Mouse (Mus musculus) heart, embryonic 15.5 days (tissue): ENCODE data around the gene Suclg2. TPM values are rescaled to one million over a fixed set of nuclear protein-coding genes. Genes with fewer than 3 reads are reported as not detected.

Source experiments
- ATAC-seq: fragments of 200-750 bp; cut with Nextera tagmentation; replicated peaks from 2 replicates; pipeline ENCODE4 v1.8.0; 2017; ENCODE audit warnings: low read depth, moderate TSS enrichment; ENCODE audit not compliant: insufficient number of reproducible peaks, insufficient read depth, low FRiP score
- H3K27ac ChIP-seq: fragments of 300-500 bp; sonication (generic); 2 replicates; pipeline ENCODE4 v1.5.1; 2015; ENCODE audit warnings: mild to moderate bottlenecking, inconsistent platforms
- H3K27me3 ChIP-seq: fragments of 300-500 bp; sonication (generic); 2 replicates; pipeline ENCODE4 v1.6.1; 2015; ENCODE audit warnings: inconsistent platforms
- H3K36me3 ChIP-seq: fragments of 300-500 bp; sonication (generic); 2 replicates; pipeline ENCODE4 v1.6.1; 2015; ENCODE audit warnings: mild to moderate bottlenecking, inconsistent platforms
- H3K4me1 ChIP-seq: fragments of 300-500 bp; sonication (generic); replicated peaks from 2 replicates; pipeline ENCODE4 v1.6.1; 2015; ENCODE audit warnings: inconsistent platforms
- H3K4me2 ChIP-seq: fragments of 300-500 bp; sonication (generic); 2 replicates; pipeline ENCODE4 v1.6.1; 2015; ENCODE audit warnings: inconsistent platforms, mild to moderate bottlenecking, moderate library complexity
- H3K4me3 ChIP-seq: fragments of 300-500 bp; sonication (generic); 2 replicates; pipeline ENCODE4 v1.5.1; 2015; ENCODE audit warnings: mild to moderate bottlenecking, inconsistent platforms
- H3K9ac ChIP-seq: fragments of 300-500 bp; sonication (generic); 2 replicates; pipeline ENCODE4 v1.6.1; 2015; ENCODE audit warnings: mild to moderate bottlenecking, inconsistent platforms
- H3K9me3 ChIP-seq: fragments of 300-500 bp; sonication (generic); replicated peaks from 2 replicates; pipeline ENCODE4 v1.6.1; 2016; ENCODE audit warnings: inconsistent platforms
- WGBS: fragments of 180-500 bp; shearing (Covaris S2); methylation state at CpG from one replicate; pipeline ENCODE4 v1.1.7; 2015; ENCODE audit warnings: mixed read lengths; 5-methylcytosine and 5-hydroxymethylcytosine counted together
- polyA plus RNA-seq: library from polyadenylated mRNA; unstranded; fragments of >200 nt; fragmentation: Nextera tagmentation; extraction: Ambion mirVana; gene quantifications from 2 replicates; pipeline ENCODE4 v1.2.1, GENCODE M21; 2015

The Suclg2 gene
- 88.2 and 103 TPM in 2 replicates for polyA plus RNA-seq

DNA sequence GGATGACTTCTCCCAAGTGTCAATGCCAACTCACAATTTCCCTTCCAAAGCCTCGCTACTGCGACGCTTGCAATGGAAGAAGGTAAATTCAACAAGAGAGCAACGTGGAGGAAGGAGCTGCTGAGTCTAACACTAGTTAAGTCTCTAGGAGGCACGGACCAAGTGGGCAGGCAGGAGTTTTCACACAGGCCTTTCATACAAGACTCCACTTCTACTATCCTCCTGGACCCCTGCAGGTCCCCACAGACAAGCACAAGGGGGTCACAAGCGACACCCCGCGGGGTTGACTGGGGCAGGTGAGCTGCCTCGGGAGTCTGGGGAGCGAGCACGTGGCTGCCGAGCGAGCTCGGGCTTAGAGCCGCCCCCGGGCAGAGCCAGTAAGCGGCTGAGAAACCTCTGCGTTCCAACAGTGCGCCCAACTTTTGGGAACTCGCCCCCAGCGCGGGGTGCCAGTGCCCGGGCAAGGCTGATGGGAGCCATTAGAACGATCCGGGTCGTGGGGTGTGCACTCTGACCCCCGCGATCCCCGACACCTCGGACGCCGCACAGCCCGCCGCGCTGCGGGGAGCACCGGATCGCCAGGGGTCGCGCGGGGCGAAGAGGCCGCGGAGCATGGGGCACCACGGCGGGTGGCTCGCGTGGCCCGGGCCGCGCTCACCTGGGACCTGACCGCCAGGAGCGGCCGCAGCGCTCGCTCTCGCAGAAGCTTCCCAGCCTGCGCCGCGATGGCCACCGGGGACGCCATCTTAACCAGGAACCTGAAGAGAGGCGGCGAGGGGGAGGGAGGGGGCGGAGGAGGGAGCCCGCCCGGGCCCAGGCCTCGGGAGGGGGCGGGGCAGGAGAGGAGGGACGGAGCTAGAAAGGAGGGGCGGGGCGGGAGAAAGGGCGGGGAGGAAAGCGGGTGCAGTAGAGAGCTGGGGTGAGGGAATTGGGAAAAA lies at the start of gene Suclg2:
Suclg2 (minus strand) TSS at position 770 of the 938 bp plus-strand sequence.
- peak within 1 kb of the TSS; percentile 73 for H3K4me3 ChIP-seq
- H3K9me3 ChIP-seq, result no peaks in the 10 kb centered on the region
- H3K9ac ChIP-seq, result peak within 1 kb of the TSS; percentile 81
- H3K4me1 ChIP-seq, result peaks cover 25% of the 10 kb centered on the region
- no peaks in the 10 kb centered on the region for H3K36me3 ChIP-seq
- ATAC-seq, result peak; percentile 93
- H3K4me2 ChIP-seq, result peak within 1 kb of the TSS; percentile 96
- under 1% methylated on average over 64 of the region's 74 CpGs for WGBS
- H3K27me3 ChIP-seq, result no peaks in the 10 kb centered on the region
- peak within 1 kb of the TSS; percentile 75 for H3K27ac ChIP-seq

DNA sequence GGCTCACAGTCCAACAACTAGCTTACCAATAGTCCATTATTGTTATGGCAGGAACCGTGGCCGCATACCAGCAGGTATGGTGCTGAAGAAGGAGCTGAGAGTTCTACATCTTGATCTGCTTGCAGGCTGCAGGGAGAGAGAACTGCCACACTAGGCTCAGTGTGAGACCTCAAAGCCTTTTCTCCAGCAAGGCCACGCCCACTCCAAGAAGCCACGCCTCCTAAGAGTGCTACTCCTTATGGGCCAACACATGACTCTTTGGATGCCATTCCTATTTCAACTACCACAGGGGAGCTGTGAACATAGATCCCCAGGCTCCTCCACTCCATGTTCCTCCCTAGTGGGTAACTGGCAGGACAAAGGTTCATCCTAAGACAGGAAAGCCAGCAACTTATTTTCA lies 48.0 kb upstream of the Suclg2 start:
- ATAC-seq, result no peak
- H3K4me2 ChIP-seq, result no peak overlapping the region
- H3K9ac ChIP-seq, result no peak overlapping the region
- no peak overlapping the region for H3K27ac ChIP-seq
- 59% methylated on average over 4 of the region's 4 CpGs for WGBS
- H3K27me3 ChIP-seq, result no peaks in the 10 kb centered on the region
- H3K9me3 ChIP-seq, result no peaks in the 10 kb centered on the region
- no peak overlapping the region for H3K4me3 ChIP-seq
- no peaks in the 10 kb centered on the region for H3K4me1 ChIP-seq
- no peaks in the 10 kb centered on the region for H3K36me3 ChIP-seq

DNA sequence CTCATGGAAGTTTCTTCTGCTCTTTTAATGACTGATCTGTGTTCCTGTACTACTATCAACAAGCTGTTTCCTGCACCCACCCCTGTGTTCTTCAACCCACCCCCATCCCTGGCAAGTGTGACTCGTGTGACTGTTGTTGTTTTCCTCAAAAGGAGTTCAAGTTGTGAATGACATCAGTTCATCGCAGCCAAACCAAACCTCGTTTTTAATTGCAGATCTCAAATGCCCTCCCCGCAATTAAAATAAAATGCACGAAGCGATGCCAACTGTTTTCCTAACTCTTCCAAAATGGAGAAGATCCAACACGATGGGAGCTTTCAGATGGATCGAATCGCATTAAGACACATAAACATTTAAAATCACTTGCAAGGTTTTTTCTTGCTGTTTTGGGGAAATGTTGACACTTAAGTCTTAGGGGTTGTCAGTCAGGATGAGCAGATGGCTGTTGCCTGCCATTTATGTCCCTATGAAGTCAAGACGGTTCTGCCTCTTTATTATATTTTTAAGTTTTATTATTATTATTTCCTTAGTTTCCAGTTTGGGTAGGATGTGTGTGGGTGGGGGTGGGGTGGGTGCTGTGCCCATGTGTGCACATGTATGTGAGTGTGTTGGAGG lies 41.1 kb upstream of the Suclg2 start:
- Histone ChIP-seq H3K4me3 (no peak overlapping the region), H3K4me2 (no peak overlapping the region), H3K4me1 (no peaks in the 10 kb centered on the region), H3K9ac (no peak overlapping the region), H3K27ac (no peak overlapping the region), H3K36me3 (no peaks in the 10 kb centered on the region), H3K27me3 (no peaks in the 10 kb centered on the region), H3K9me3 (no peaks in the 10 kb centered on the region)
- 81% methylated on average over 10 of the region's 10 CpGs for WGBS
- no peak for ATAC-seq

GRCm38 (mm10) chr6:95742378-95742777 lies 23.8 kb upstream of the Suclg2 start:
- H3K4me1 ChIP-seq, result no peaks in the 10 kb centered on the region
- no peak overlapping the region for H3K27ac ChIP-seq
- H3K4me3 ChIP-seq, result no peak overlapping the region
- no peak overlapping the region for H3K4me2 ChIP-seq
- no peaks in the 10 kb centered on the region for H3K27me3 ChIP-seq
- H3K36me3 ChIP-seq, result no peaks in the 10 kb centered on the region
- 74% methylated on average over 4 of the region's 4 CpGs for WGBS
- H3K9me3 ChIP-seq, result no peaks in the 10 kb centered on the region
- ATAC-seq, result no peak
- H3K9ac ChIP-seq, result no peak overlapping the region

DNA sequence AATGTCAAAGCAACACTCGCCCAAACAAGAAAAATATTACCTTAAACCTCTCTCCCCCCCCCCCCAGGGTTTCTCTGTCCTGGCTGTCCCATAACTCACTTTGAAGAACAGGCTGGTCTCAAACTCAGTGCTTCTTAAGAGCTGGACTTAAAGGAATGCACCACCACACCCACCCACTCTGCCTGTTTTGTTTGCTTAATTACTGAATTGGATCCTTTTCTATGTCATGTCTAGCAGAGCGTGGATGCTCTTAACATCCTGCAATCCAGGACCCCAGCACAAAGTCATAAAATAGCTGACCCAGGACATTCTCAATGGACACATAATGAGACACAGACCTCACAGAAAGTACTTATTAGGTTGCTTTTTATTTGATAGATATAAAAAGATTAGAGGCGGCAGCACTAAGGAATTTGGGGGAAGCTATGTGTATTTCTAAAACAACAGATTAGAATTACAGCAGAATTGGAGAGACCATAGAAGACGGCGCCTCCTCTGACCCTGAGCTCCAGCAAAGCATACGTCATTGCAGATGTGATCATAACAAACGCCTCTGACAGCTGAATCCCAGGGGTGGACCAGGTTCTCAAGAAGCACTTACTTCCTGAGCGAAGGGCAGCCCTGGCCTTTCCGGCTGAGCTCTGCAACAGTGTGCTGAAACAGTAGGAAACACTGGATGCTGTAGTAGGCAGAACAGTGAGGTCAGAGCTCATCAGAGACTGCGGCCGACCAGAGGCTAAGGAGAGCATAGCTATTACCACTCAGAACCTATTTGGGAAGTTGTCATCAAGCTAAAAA lies 13.2 kb upstream of the Suclg2 start:
- no peak overlapping the region for H3K9ac ChIP-seq
- H3K27me3 ChIP-seq, result no peaks in the 10 kb centered on the region
- no peaks in the 10 kb centered on the region for H3K36me3 ChIP-seq
- H3K4me1 ChIP-seq, result no peaks in the 10 kb centered on the region
- no peak overlapping the region for H3K4me2 ChIP-seq
- H3K4me3 ChIP-seq, result no peak overlapping the region
- no peak overlapping the region for H3K27ac ChIP-seq
- no peak for ATAC-seq
- no peaks in the 10 kb centered on the region for H3K9me3 ChIP-seq
- WGBS, result 52% methylated on average over 11 of the region's 11 CpGs

GRCm38 (mm10) chr6:95729399-95729798 lies 10.8 kb upstream of the Suclg2 start:
- Histone ChIP-seq H3K4me1 (no peaks in the 10 kb centered on the region), H3K4me2 (no peak overlapping the region), H3K9me3 (no peaks in the 10 kb centered on the region), H3K36me3 (no peaks in the 10 kb centered on the region), H3K27ac (no peak overlapping the region), H3K4me3 (no peak overlapping the region), H3K9ac (no peak overlapping the region), H3K27me3 (no peaks in the 10 kb centered on the region)
- whole genome bisulfite sequencing, result 77% methylated on average over 5 of the region's 5 CpGs
- no peak for ATAC-seq

- 0 out of 2 replicates have a peak, but pooled peaks cover 3% of the 10 kb centered on the region for H3K4me1 ChIP-seq
- H3K9me3 ChIP-seq, result no peaks in the 10 kb centered on the region
- H3K27ac ChIP-seq, result no peak overlapping the region
- no peak overlapping the region for H3K4me2 ChIP-seq
- no peak overlapping the region for H3K9ac ChIP-seq
- H3K27me3 ChIP-seq, result no peaks in the 10 kb centered on the region
- 75% methylated on average over 6 of the region's 6 CpGs for WGBS
- H3K4me3 ChIP-seq, result no peak overlapping the region
- no peak for ATAC-seq
- H3K36me3 ChIP-seq, result no peaks in the 10 kb centered on the region
Observed at GRCm38 (mm10) chr6:95725281-95725680, 6.7 kb upstream of the Suclg2 start.

- H3K9me3 ChIP-seq, result no peaks in the 10 kb centered on the region
- H3K36me3 ChIP-seq, result no peaks in the 10 kb centered on the region
- H3K27ac ChIP-seq, result no peak overlapping the region
- H3K4me3 ChIP-seq, result no peak overlapping the region
- WGBS, result 76% methylated on average over 6 of the region's 6 CpGs
- H3K4me1 ChIP-seq, result peaks cover 9% of the 10 kb centered on the region
- no peak overlapping the region for H3K9ac ChIP-seq
- no peak overlapping the region for H3K4me2 ChIP-seq
- no peaks in the 10 kb centered on the region for H3K27me3 ChIP-seq
- no peak for ATAC-seq
Observed at GRCm38 (mm10) chr6:95723361-95723760, 4.8 kb upstream of the Suclg2 start.

GRCm38 (mm10) chr6:95719791-95720190 lies 1.2 kb upstream of the Suclg2 start:
- 84% methylated on average over 3 of the region's 3 CpGs for WGBS
- no peak for ATAC-seq
- Histone ChIP-seq H3K27me3 (no peaks in the 10 kb centered on the region), H3K9me3 (no peaks in the 10 kb centered on the region), H3K4me3 (no peak overlapping the region), H3K4me1 (peaks cover 18% of the 10 kb centered on the region), H3K4me2 (no peak overlapping the region), H3K9ac (no peak overlapping the region), H3K36me3 (no peaks in the 10 kb centered on the region), H3K27ac (no peak overlapping the region)

GRCm38 (mm10) chr6:95718969-95719333 lies 351 bp upstream of the Suclg2 start:
- no peaks in the 10 kb centered on the region for H3K36me3 ChIP-seq
- H3K4me3 ChIP-seq, result peak overlapping the region; percentile 73
- peak; percentile 40 for ATAC-seq
- no peaks in the 10 kb centered on the region for H3K27me3 ChIP-seq
- H3K9ac ChIP-seq, result 0 out of 2 replicates have a peak overlapping the region, but pooled peaks have one; percentile 29
- H3K27ac ChIP-seq, result peak overlapping the region; percentile 21; the same call in 1 of the 2 replicates
- no CpG with 5 or more reads among the region's 1 CpGs for WGBS
- peak overlapping the region; percentile 96 for H3K4me2 ChIP-seq
- H3K4me1 ChIP-seq, result peaks cover 18% of the 10 kb centered on the region
- no peaks in the 10 kb centered on the region for H3K9me3 ChIP-seq

- Histone ChIP-seq H3K4me3 (no peak overlapping the region), H3K9ac (no peak overlapping the region), H3K36me3 (no peaks in the 10 kb centered on the region), H3K27ac (no peak overlapping the region), H3K9me3 (no peaks in the 10 kb centered on the region), H3K4me1 (peaks cover 30% of the 10 kb centered on the region), H3K4me2 (no peak overlapping the region), H3K27me3 (no peaks in the 10 kb centered on the region)
- WGBS, result 63% methylated on average over 3 of the region's 3 CpGs
- no peak for ATAC-seq
Observed at GRCm38 (mm10) chr6:95717071-95717470, 1.5 kb downstream of the Suclg2 start.
